Mouse (Mus musculus) E14TG2a.4 (cell line): ENCODE measurements around the gene Acot13.
"Not testable (repeated sequence)": the region's sequence is repeated elsewhere in the genome, so short reads cannot be mapped to it uniquely, and the experiment has no call there.

ENCODE experiments used
- H3K27me3 ChIP-seq: 2 replicates; pipeline ENCODE4 v1.6.1; 2014; ENCODE audit warnings: low read length, control low read depth; ENCODE audit not compliant: insufficient read depth
- H3K36me3 ChIP-seq: 2 replicates; pipeline ENCODE4 v1.6.1; 2014; ENCODE audit warnings: low read length, control low read depth; ENCODE audit not compliant: insufficient read depth
- H3K4me1 ChIP-seq: replicated peaks from 2 replicates; pipeline ENCODE4 v1.6.1; 2014; ENCODE audit warnings: low read depth, low read length, control low read depth
- H3K4me3 ChIP-seq: replicated peaks from 2 replicates; pipeline ENCODE4 v1.5.1; 2014; ENCODE audit warnings: mild to moderate bottlenecking, low read length
- H3K9me3 ChIP-seq: 2 replicates; pipeline ENCODE4 v1.6.1; 2014; ENCODE audit warnings: low read length, control low read depth
- CTCF ChIP-seq: conservative IDR thresholded peaks from 2 replicates; pipeline ENCODE4 v1.5.1; 2014; ENCODE audit warnings: low read length
- NANOG ChIP-seq: IDR thresholded peaks from 2 replicates; pipeline ENCODE4 v1.6.1; 2014; ENCODE audit warnings: borderline replicate concordance, low read length, mixed read lengths
- POU5F1 ChIP-seq: IDR thresholded peaks from 2 replicates; pipeline ENCODE4 v1.6.1; 2014; ENCODE audit warnings: low read length, borderline replicate concordance

Acot13 gene

DNA sequence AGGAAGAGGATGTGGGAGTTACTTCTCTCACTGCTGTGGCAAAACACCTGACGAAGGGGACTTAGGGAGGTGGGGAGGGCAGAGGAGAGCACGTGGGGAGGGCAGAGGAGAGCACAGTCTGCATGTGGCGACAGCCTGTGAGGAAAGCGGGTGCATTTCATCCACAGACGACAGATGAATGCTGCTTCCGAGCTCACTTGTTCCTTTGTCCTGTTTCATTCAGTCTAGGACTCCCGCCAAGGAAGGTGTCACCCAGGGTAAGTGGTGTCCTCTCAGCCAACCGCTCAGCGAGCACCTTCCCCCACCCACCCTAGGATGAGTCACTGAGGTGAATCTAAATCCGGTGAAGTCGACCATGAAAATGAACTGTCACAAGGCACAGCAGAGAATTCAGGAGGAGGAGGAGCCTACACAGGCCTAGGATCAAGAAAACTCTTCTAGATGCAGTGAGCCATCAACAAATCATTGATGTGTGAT lies 45.3 kb downstream of the Acot13 start:
- H3K4me1 ChIP-seq = peaks cover 17% of the 10 kb centered on the region
- TF ChIP-seq CTCF (no peak), POU5F1 (no peak)
- peaks cover 15% of the 10 kb centered on the region for H3K9me3 ChIP-seq
- no peaks in the 10 kb centered on the region for H3K36me3 ChIP-seq
- no peaks in the 10 kb centered on the region for H3K27me3 ChIP-seq
- no peak overlapping the region for H3K4me3 ChIP-seq

GRCm38 (mm10) chr13:24781916-24782315 lies 49.4 kb downstream of the Acot13 start:
- TF ChIP-seq NANOG (no peak), POU5F1 (no peak), CTCF (no peak)

DNA sequence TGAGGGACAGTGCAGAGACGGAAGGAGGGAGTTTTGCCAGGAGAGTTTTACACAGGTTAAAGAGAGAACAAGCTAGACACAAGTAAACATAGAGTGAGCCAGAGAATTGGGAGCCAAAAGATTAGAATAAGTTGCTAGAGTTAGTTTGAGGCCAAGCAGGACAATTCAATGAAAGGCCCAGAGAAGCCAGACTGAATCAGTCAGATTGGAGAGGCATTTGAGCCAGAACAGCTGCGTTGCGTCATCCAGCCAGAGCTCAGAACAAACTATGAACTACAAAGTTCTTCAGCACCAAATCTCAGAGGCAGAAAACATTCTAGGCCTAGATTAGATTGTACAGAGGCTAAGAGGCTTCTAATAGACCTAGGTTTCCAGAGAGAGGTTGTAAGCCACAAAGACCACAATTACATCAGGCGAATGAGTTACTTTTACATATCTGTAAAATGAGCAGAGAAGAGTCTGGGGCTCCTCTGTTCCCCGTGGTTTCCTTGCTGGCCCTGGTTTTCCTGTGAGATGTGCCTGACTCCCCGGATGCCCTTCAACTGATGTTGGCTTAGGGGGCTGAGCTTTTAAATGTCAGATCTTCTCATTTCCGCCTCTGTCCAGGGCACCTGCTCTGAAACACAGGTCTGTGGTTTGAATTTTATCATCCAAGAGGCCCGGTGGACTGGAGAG lies 52.5 kb downstream of the Acot13 start:
- Histone ChIP-seq H3K4me1 (no peaks in the 10 kb centered on the region), H3K4me3 (no peak overlapping the region), H3K27me3 (no peaks in the 10 kb centered on the region), H3K36me3 (no peaks in the 10 kb centered on the region), H3K9me3 (peaks cover 20% of the 10 kb centered on the region)
- TF ChIP-seq CTCF (no peak), NANOG (no peak), POU5F1 (no peak)

More at GRCm38 (mm10) chr13:24781916-24782315, 49.4 kb downstream of the Acot13 start:
- H3K4me1 ChIP-seq = peaks cover 17% of the 10 kb centered on the region
- peaks cover 15% of the 10 kb centered on the region for H3K9me3 ChIP-seq
- H3K36me3 ChIP-seq = no peaks in the 10 kb centered on the region
- H3K4me3 ChIP-seq = no peak overlapping the region
- H3K27me3 ChIP-seq = no peaks in the 10 kb centered on the region

- TF ChIP-seq POU5F1 (no peak), CTCF (no peak), NANOG (no peak)
- Histone ChIP-seq H3K9me3 (peaks cover 26% of the 10 kb centered on the region), H3K36me3 (no peaks in the 10 kb centered on the region), H3K4me1 (no peaks in the 10 kb centered on the region), H3K4me3 (no peak overlapping the region), H3K27me3 (no peaks in the 10 kb centered on the region)
These were observed 53.3 kb downstream of the Acot13 start for GRCm38 (mm10) chr13:24778026-24778425.

- no peak overlapping the region for H3K4me3 ChIP-seq
- no peaks in the 10 kb centered on the region for H3K36me3 ChIP-seq
- H3K9me3 ChIP-seq = peaks cover 28% of the 10 kb centered on the region
- no peaks in the 10 kb centered on the region for H3K27me3 ChIP-seq
- no peak for TF ChIP-seq POU5F1
- TF ChIP-seq CTCF = peak; percentile 96
- TF ChIP-seq NANOG = no peak
- H3K4me1 ChIP-seq = no peaks in the 10 kb centered on the region
These were observed 55.0 kb downstream of the Acot13 start for GRCm38 (mm10) chr13:24776146-24776844.

DNA sequence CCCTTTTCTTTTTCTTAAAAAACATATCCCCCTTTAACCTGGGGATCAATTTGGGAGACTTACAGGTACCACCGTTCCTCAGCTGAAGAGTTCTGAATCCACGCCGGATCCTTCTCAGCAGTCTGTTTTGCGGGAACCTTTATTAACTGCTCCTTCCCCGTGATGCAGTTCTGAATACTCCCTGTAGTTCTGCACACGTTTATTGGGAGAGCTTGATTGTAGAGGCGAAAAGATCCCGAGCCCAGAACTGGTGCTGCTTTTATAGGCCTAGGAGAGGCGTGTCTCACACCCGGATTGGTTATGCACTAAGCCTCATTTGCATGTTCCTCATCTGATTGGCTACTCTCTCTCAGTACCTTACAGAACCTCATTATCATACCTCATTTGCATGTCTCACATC lies 59.9 kb downstream of the Acot13 start:
- not testable (repeated sequence) for H3K4me1 ChIP-seq, H3K36me3 ChIP-seq, H3K27me3 ChIP-seq, H3K4me3 ChIP-seq
- peaks cover 49% of the 10 kb centered on the region for H3K9me3 ChIP-seq
